Mouse (Mus musculus): ENCODE results near the gene Herc6. TPM values are rescaled to one million over a fixed set of nuclear protein-coding genes. Genes with fewer than 3 reads are reported as not detected.

Herc6 gene
- polyA plus RNA-seq, 1 experiment from 2014 or later, result 3.7 TPM

- no peaks in the 10 kb centered on the region for H3K9me3 ChIP-seq (replicated peaks)
- WGBS (ENCODE audit: insufficient replicate concordance), result 1% methylated on average over 51 of the region's 52 CpGs
Observed at GRCm38 (mm10) chr6:57691467-57692261, 110.9 kb downstream of the Herc6 start, which contains the start of gene Pyurf. TSS of gene Pyurf (minus strand) at chr6:57692078.

DNA sequence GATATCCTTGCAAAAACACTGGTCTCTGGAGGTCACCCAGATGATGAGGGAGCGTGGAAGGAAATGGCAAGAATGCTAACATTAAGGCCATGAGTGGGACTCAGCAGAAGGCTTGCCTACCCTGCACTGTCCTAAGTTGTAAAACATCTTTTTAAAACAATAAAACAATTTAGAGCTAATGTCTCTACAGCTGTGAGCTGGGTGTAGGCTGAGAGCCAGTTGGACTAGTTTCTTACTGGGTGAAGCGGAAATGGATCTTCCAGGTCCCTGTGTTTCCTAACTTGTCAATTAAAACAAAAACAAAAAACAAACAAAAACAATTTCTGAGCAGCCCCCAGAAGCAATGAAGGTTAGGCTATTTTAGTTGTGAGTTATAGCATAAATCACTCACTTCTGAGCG is 112.3 kb downstream of the Herc6 start:
- Histone ChIP-seq H3K36me3 (replicated peaks) (peaks cover 12% of the 10 kb centered on the region; the same call in 1 of the 2 replicates), H3K4me2 (no peak overlapping the region), H3K27me3 (peaks cover 4% of the 10 kb centered on the region; the same call in 1 of the 2 replicates), H3K4me1 (replicated peaks) (peaks cover 21% of the 10 kb centered on the region), H3K27ac (replicated peaks) (no peak overlapping the region), H3K9me3 (replicated peaks) (no peaks in the 10 kb centered on the region), H3K4me3 (replicated peaks) (no peak overlapping the region), H3K9ac (no peak overlapping the region)
- ATAC-seq (ENCODE audit: insufficient read depth), result no peak
- 76% methylated on average over 3 of the region's 3 CpGs for WGBS (ENCODE audit: insufficient replicate concordance)

More at GRCm38 (mm10) chr6:57691467-57692261, 110.9 kb downstream of the Herc6 start, which contains the start of gene Pyurf:
- H3K36me3 ChIP-seq (replicated peaks), result peaks cover 23% of the 10 kb centered on the region
- H3K4me1 ChIP-seq (replicated peaks), result peaks cover 21% of the 10 kb centered on the region
- peak within 1 kb of the TSS; percentile 95 for H3K27ac ChIP-seq (replicated peaks)
- peaks cover 4% of the 10 kb centered on the region; the same call in 1 of the 2 replicates for H3K27me3 ChIP-seq
- peak; percentile 97 for ATAC-seq (ENCODE audit: insufficient read depth)
- peak within 1 kb of the TSS; percentile 80 for H3K9ac ChIP-seq
- H3K4me2 ChIP-seq, result peak within 1 kb of the TSS; percentile 98
- H3K4me3 ChIP-seq (replicated peaks), result peak within 1 kb of the TSS; percentile 92

DNA sequence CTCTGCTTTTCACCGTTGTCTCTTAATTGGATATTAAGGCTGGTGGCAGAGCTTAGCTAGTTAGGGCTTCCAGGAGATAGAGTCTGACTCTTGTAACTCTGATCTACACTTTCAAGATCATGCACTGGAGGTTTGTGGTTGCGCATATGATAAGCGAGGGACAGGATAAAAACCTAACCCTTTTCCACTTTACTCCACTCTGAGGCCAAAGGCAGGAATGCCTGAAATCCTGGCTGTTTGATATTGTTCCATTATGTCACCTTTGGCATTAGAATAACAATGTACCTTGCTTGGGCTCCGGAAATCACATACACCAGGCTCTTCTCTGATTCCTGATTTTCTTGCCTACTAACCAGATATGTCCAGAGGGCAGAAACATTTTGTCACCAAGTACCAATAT is 120.9 kb downstream of the Herc6 start:
- H3K4me2 ChIP-seq, result peak overlapping the region; percentile 84
- no peak for ATAC-seq (ENCODE audit: insufficient read depth)

GRCm38 (mm10) chr6:57702376-57702742 is 121.6 kb downstream of the Herc6 start, which contains the start of gene Lancl2:
TSS of gene Lancl2 (plus strand) at chr6:57702540.
- Histone ChIP-seq H3K27ac (replicated peaks) (peak within 1 kb of the TSS; percentile 96), H3K36me3 (replicated peaks) (no peaks in the 10 kb centered on the region), H3K4me2 (peak within 1 kb of the TSS; percentile 84), H3K9ac (peak within 1 kb of the TSS; percentile 82), H3K4me1 (replicated peaks) (peaks cover 20% of the 10 kb centered on the region), H3K9me3 (replicated peaks) (no peaks in the 10 kb centered on the region), H3K27me3 (no peaks in the 10 kb centered on the region), H3K4me3 (replicated peaks) (peak within 1 kb of the TSS; percentile 75)
- WGBS (ENCODE audit: insufficient replicate concordance), result under 1% methylated on average over 10 of the region's 10 CpGs
- peak; percentile 19 for ATAC-seq (ENCODE audit: insufficient read depth)

More for the DNA sequence above, 120.9 kb downstream of the Herc6 start:
- peaks cover 20% of the 10 kb centered on the region for H3K4me1 ChIP-seq (replicated peaks)
- H3K9me3 ChIP-seq (replicated peaks), result no peaks in the 10 kb centered on the region
- no peak overlapping the region; the same call in 1 of the 2 replicates for H3K9ac ChIP-seq
- no peaks in the 10 kb centered on the region for H3K36me3 ChIP-seq (replicated peaks)
- H3K27me3 ChIP-seq, result no peaks in the 10 kb centered on the region
- H3K4me3 ChIP-seq (replicated peaks), result peak overlapping the region; percentile 75
- 63% methylated on average over 4 of the region's 4 CpGs for WGBS (ENCODE audit: insufficient replicate concordance)
- 0 out of 2 replicates have a peak overlapping the region, but pooled peaks have one; percentile 14 for H3K27ac ChIP-seq (replicated peaks)

DNA sequence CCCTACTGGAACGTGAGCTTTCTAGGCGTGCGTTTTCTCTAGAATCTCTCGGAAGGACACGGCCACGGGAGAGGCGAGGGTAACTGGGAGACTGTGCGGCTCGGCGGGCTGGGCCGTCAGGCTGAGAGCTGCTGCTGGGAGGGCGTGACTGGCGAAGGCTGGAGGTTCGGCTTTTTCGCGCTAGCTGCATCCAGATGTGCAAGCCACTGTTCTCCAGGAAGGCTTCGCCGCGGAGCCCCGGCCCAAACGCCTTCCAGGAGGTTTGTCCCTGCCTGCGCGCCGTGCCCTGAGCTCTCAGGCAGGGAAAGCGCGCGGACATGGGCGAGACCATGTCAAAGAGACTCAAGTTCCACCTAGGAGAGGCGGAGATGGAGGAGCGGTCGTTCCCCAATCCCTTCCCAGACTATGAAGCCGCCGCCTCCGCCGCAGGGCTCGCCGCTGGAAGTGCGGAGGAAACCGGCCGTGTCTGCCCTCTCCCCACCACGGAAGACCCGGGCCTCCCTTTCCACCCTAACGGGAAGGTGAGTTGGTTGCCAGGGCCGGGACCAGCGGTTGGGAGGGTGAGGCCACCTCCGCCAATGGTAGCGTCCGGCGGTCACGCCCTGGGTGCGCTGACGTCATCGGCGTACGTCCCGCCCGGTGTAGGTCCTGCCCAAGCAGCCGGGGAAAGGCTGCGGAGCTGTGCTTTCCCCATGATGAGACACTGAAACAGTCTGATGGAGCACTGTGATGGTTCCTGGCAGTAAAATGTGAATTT is 122.1 kb downstream of the Herc6 start:
- peak overlapping the region; percentile 82 for H3K9ac ChIP-seq
- H3K4me1 ChIP-seq (replicated peaks), result peaks cover 20% of the 10 kb centered on the region
- no peaks in the 10 kb centered on the region for H3K27me3 ChIP-seq
- WGBS (ENCODE audit: insufficient replicate concordance), result under 1% methylated on average over 59 of the region's 59 CpGs
- H3K27ac ChIP-seq (replicated peaks), result peak overlapping the region; percentile 96
- peak overlapping the region; percentile 75 for H3K4me3 ChIP-seq (replicated peaks)
- peak overlapping the region; percentile 84 for H3K4me2 ChIP-seq
- H3K9me3 ChIP-seq (replicated peaks), result no peaks in the 10 kb centered on the region
- peak; percentile 99 for ATAC-seq (ENCODE audit: insufficient read depth)
- no peaks in the 10 kb centered on the region for H3K36me3 ChIP-seq (replicated peaks)

GRCm38 (mm10) chr6:57703703-57704102 is 122.9 kb downstream of the Herc6 start:
- H3K9ac ChIP-seq, result peak overlapping the region; percentile 82
- H3K4me2 ChIP-seq, result peak overlapping the region; percentile 84
- H3K27me3 ChIP-seq, result no peaks in the 10 kb centered on the region
- H3K9me3 ChIP-seq (replicated peaks), result no peaks in the 10 kb centered on the region
- peak; percentile 2; the same call in 1 of the 2 replicates for ATAC-seq (ENCODE audit: insufficient read depth)
- H3K4me3 ChIP-seq (replicated peaks), result peak overlapping the region; percentile 75
- 24% methylated on average over 2 of the region's 2 CpGs for WGBS (ENCODE audit: insufficient replicate concordance)
- H3K4me1 ChIP-seq (replicated peaks), result peaks cover 20% of the 10 kb centered on the region
- H3K36me3 ChIP-seq (replicated peaks), result no peaks in the 10 kb centered on the region
- peak overlapping the region; percentile 96 for H3K27ac ChIP-seq (replicated peaks)

GRCm38 (mm10) chr6:57706721-57707120 is 125.9 kb downstream of the Herc6 start:
- Histone ChIP-seq H3K9me3 (replicated peaks) (no peaks in the 10 kb centered on the region), H3K9ac (no peak overlapping the region), H3K27me3 (no peaks in the 10 kb centered on the region), H3K27ac (replicated peaks) (no peak overlapping the region), H3K4me1 (replicated peaks) (peaks cover 16% of the 10 kb centered on the region), H3K4me3 (replicated peaks) (no peak overlapping the region), H3K36me3 (replicated peaks) (no peaks in the 10 kb centered on the region), H3K4me2 (no peak overlapping the region)
- WGBS (ENCODE audit: insufficient replicate concordance), result 81% methylated on average over 1 of the region's 1 CpGs
- ATAC-seq (ENCODE audit: insufficient read depth), result no peak

DNA sequence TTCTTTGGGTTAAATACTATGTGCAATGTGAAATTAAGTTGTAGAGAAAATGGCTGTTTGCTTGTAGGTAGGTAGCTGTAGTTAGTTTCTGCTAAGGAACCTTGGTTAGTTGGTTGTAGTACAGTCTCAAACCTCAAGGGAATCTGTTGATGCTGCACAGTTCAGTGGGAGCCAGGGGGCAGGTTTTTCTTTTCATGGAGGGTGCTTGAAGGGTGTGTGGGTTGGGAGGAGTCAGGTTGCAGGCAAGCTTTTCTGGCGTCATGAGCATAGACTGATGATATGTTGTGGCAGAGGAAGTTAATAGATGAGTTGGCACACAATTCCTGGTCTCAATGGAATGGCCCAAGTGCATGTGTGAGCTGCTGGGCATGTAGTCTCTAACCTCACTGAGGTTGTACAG is 130.9 kb downstream of the Herc6 start:
- Histone ChIP-seq H3K27me3 (no peaks in the 10 kb centered on the region), H3K4me1 (replicated peaks) (peaks cover 8% of the 10 kb centered on the region; the same call in 1 of the 2 replicates), H3K9ac (no peak overlapping the region), H3K27ac (replicated peaks) (no peak overlapping the region), H3K9me3 (replicated peaks) (no peaks in the 10 kb centered on the region), H3K36me3 (replicated peaks) (0 out of 2 replicates have a peak, but pooled peaks cover 2% of the 10 kb centered on the region), H3K4me3 (replicated peaks) (no peak overlapping the region), H3K4me2 (no peak overlapping the region)
- no peak for ATAC-seq (ENCODE audit: insufficient read depth)
- 15% methylated on average over 1 of the region's 1 CpGs for WGBS (ENCODE audit: insufficient replicate concordance)

Other genes starting within 250 kb of the Herc6 start
- not detected in 2 replicates for gene Vmn1r17, start 217.3 kb upstream of the Herc6 start, polyA plus RNA-seq (2015; fragmentation: Nextera tagmentation; extraction: Ambion mirVana)
- gene Vmn1r18, start 185.2 kb upstream of the Herc6 start, polyA plus RNA-seq (2015; fragmentation: Nextera tagmentation; extraction: Ambion mirVana), result not detected in 2 replicates
- gene Vmn1r19, start 177.2 kb upstream of the Herc6 start, polyA plus RNA-seq (2015; fragmentation: Nextera tagmentation; extraction: Ambion mirVana), result not detected in 2 replicates
- gene Vmn1r20, start 152.1 kb upstream of the Herc6 start, polyA plus RNA-seq (2015; fragmentation: Nextera tagmentation; extraction: Ambion mirVana), result not detected in 2 replicates
- gene Ppm1k, start 45.5 kb upstream of the Herc6 start, polyA plus RNA-seq (2015; fragmentation: Nextera tagmentation; extraction: Ambion mirVana), result 4.6 and 5.1 TPM in 2 replicates
- 6.7 and 6.8 TPM in 2 replicates for gene Pyurf, start 111.1 kb downstream of the Herc6 start, polyA plus RNA-seq (2015; fragmentation: Nextera tagmentation; extraction: Ambion mirVana)
- 13.2 and 14.5 TPM in 2 replicates for gene Lancl2, start 121.5 kb downstream of the Herc6 start, polyA plus RNA-seq (2015; fragmentation: Nextera tagmentation; extraction: Ambion mirVana)
- gene Vopp1, start 244.2 kb downstream of the Herc6 start, polyA plus RNA-seq (2015; fragmentation: Nextera tagmentation; extraction: Ambion mirVana), result 56.8 and 62.9 TPM in 2 replicates

Measured in liver, embryonic 15.5 days (tissue).